Mouse (Mus musculus) brain, embryonic 14.5 days (tissue): ENCODE results near the gene Cntn5.

Experiments
- CTCF ChIP-seq: fragments of 200-500 bp; IDR thresholded peaks from 2 replicates; pipeline ENCODE4 v1.5.1; 2012; ENCODE audit warnings: inconsistent platforms, mild to moderate bottlenecking, moderate library complexity, borderline replicate concordance; ENCODE audit not compliant: insufficient read depth, insufficient read length; ENCODE audit errors: extremely low read depth
- POLR2A ChIP-seq: fragments of 200-500 bp; IDR thresholded peaks from 2 replicates; pipeline ENCODE4 v1.6.1; 2012; ENCODE audit warnings: mild to moderate bottlenecking, inconsistent platforms, borderline replicate concordance; ENCODE audit not compliant: poor library complexity, insufficient read depth, insufficient read length, severe bottlenecking; ENCODE audit errors: extremely low read depth

GRCm38 (mm10) chr9:10232066-10232465, 672.5 kb downstream of the Cntn5 start:
- TF ChIP-seq POLR2A (no peak), CTCF (no peak)
